Mouse (Mus musculus) liver, embryonic 12.5 days (tissue): ENCODE data around the gene Plpp1. TPM values are rescaled to one million over a fixed set of nuclear protein-coding genes. Genes with fewer than 3 reads are reported as not detected.
A peak's percentile ranks its signal among the peaks of the same experiment; 100 is the strongest.

Source experiments
- ATAC-seq: fragments of 200-750 bp; cut with Nextera tagmentation; 2 replicates; pipeline ENCODE4 v1.8.0; 2017; ENCODE audit warnings: moderate number of reproducible peaks, mild to moderate bottlenecking, moderate library complexity
- H3K27ac ChIP-seq: fragments of 300-500 bp; sonication (generic); 2 replicates; pipeline ENCODE4 v1.5.1; 2016; ENCODE audit warnings: mild to moderate bottlenecking
- H3K27me3 ChIP-seq: fragments of 300-500 bp; sonication (generic); replicated peaks from 2 replicates; pipeline ENCODE4 v1.6.1; 2016; ENCODE audit warnings: mild to moderate bottlenecking, moderate library complexity
- H3K36me3 ChIP-seq: fragments of 300-500 bp; sonication (generic); 2 replicates; pipeline ENCODE4 v1.6.1; 2016; ENCODE audit warnings: mild to moderate bottlenecking, moderate library complexity
- H3K4me1 ChIP-seq: fragments of 300-500 bp; sonication (generic); 2 replicates; pipeline ENCODE4 v1.6.1; 2016
- H3K4me2 ChIP-seq: fragments of 300-500 bp; sonication (generic); 2 replicates; pipeline ENCODE4 v1.6.1; 2016; ENCODE audit warnings: mild to moderate bottlenecking, moderate library complexity
- H3K4me3 ChIP-seq: fragments of 300-500 bp; sonication (generic); 2 replicates; pipeline ENCODE4 v1.5.1; 2016; ENCODE audit warnings: mild to moderate bottlenecking, moderate library complexity
- H3K9ac ChIP-seq: fragments of 300-500 bp; sonication (generic); 2 replicates; pipeline ENCODE4 v1.6.1; 2016; ENCODE audit warnings: mild to moderate bottlenecking, moderate library complexity
- H3K9me3 ChIP-seq: fragments of 300-500 bp; sonication (generic); replicated peaks from 2 replicates; pipeline ENCODE4 v1.6.1; 2016; ENCODE audit warnings: mild to moderate bottlenecking, moderate library complexity
- WGBS: fragments of 180-500 bp; shearing (Covaris S2); methylation state at CpG from one replicate; pipeline ENCODE4 v1.1.7; 2016; ENCODE audit not compliant: insufficient replicate concordance; 5-methylcytosine and 5-hydroxymethylcytosine counted together
- polyA plus RNA-seq: library from polyadenylated mRNA; unstranded; fragments of >200 nt; fragmentation: Nextera tagmentation; extraction: Ambion mirVana; gene quantifications from 2 replicates; pipeline ENCODE4 v1.2.1, GENCODE M21; 2016

The Plpp1 gene
- polyA plus RNA-seq, 1 experiment from 2014 or later = 30.8 TPM

- no peaks in the 10 kb centered on the region for H3K27me3 ChIP-seq
- H3K4me2 ChIP-seq = no peak overlapping the region
- H3K4me1 ChIP-seq = peaks cover 11% of the 10 kb centered on the region
- no peaks in the 10 kb centered on the region for H3K9me3 ChIP-seq
- no peak for ATAC-seq
- no peak overlapping the region for H3K9ac ChIP-seq
- H3K4me3 ChIP-seq = no peak overlapping the region
- no peak overlapping the region for H3K27ac ChIP-seq
- 83% methylated on average over 6 of the region's 6 CpGs for WGBS
- peaks cover 5% of the 10 kb centered on the region; the same call in 1 of the 2 replicates for H3K36me3 ChIP-seq
These were observed 22.8 kb downstream of the Plpp1 start for GRCm38 (mm10) chr13:112823236-112823910.

GRCm38 (mm10) chr13:112823911-112824648, 23.5 kb downstream of the Plpp1 start:
- no peak overlapping the region for H3K9ac ChIP-seq
- no peak for ATAC-seq
- H3K4me3 ChIP-seq = no peak overlapping the region
- H3K36me3 ChIP-seq = peaks cover 5% of the 10 kb centered on the region; the same call in 1 of the 2 replicates
- 59% methylated on average over 3 of the region's 8 CpGs for WGBS
- no peak overlapping the region for H3K4me2 ChIP-seq
- H3K4me1 ChIP-seq = peaks cover 11% of the 10 kb centered on the region
- no peaks in the 10 kb centered on the region for H3K9me3 ChIP-seq
- no peak overlapping the region for H3K27ac ChIP-seq
- H3K27me3 ChIP-seq = no peaks in the 10 kb centered on the region

GRCm38 (mm10) chr13:112825479-112825878, 24.9 kb downstream of the Plpp1 start:
- Histone ChIP-seq H3K36me3 (peaks cover 5% of the 10 kb centered on the region; the same call in 1 of the 2 replicates), H3K27ac (no peak overlapping the region), H3K4me1 (peaks cover 11% of the 10 kb centered on the region), H3K9me3 (no peaks in the 10 kb centered on the region), H3K4me2 (no peak overlapping the region), H3K9ac (no peak overlapping the region), H3K27me3 (peaks cover 2% of the 10 kb centered on the region; the same call in 1 of the 2 replicates), H3K4me3 (no peak overlapping the region)
- ATAC-seq = peak; percentile 40; the same call in 1 of the 2 replicates
- WGBS = 73% methylated on average over 6 of the region's 6 CpGs

- peaks cover 3% of the 10 kb centered on the region; the same call in 1 of the 2 replicates for H3K27me3 ChIP-seq
- H3K4me1 ChIP-seq = peaks cover 24% of the 10 kb centered on the region
- no peak overlapping the region for H3K9ac ChIP-seq
- no peak overlapping the region for H3K4me2 ChIP-seq
- H3K27ac ChIP-seq = no peak overlapping the region
- H3K36me3 ChIP-seq = peaks cover 5% of the 10 kb centered on the region; the same call in 1 of the 2 replicates
- no peaks in the 10 kb centered on the region for H3K9me3 ChIP-seq
- no peak for ATAC-seq
- 85% methylated on average over 2 of the region's 2 CpGs for WGBS
- no peak overlapping the region for H3K4me3 ChIP-seq
These were observed 29.0 kb downstream of the Plpp1 start for GRCm38 (mm10) chr13:112829619-112830018.

GRCm38 (mm10) chr13:112832589-112832988, 32.0 kb downstream of the Plpp1 start:
- H3K4me1 ChIP-seq = peaks cover 50% of the 10 kb centered on the region
- no peak overlapping the region for H3K4me2 ChIP-seq
- ATAC-seq = peak; percentile 48; the same call in 1 of the 2 replicates
- no peaks in the 10 kb centered on the region; the same call in 1 of the 2 replicates for H3K36me3 ChIP-seq
- 25% methylated on average over 2 of the region's 2 CpGs for WGBS
- H3K27ac ChIP-seq = no peak overlapping the region
- no peak overlapping the region for H3K9ac ChIP-seq
- peaks cover 3% of the 10 kb centered on the region; the same call in 1 of the 2 replicates for H3K27me3 ChIP-seq
- H3K4me3 ChIP-seq = no peak overlapping the region
- no peaks in the 10 kb centered on the region for H3K9me3 ChIP-seq

- Histone ChIP-seq H3K4me2 (peak overlapping the region; percentile 49), H3K9me3 (no peaks in the 10 kb centered on the region), H3K9ac (no peak overlapping the region), H3K4me3 (no peak overlapping the region), H3K27ac (peak overlapping the region; percentile 66; the same call in 1 of the 2 replicates), H3K4me1 (peaks cover 58% of the 10 kb centered on the region), H3K27me3 (peaks cover 3% of the 10 kb centered on the region; the same call in 1 of the 2 replicates), H3K36me3 (no peaks in the 10 kb centered on the region)
- WGBS = 66% methylated on average over 20 of the region's 20 CpGs
- peak; percentile 49 for ATAC-seq
These were observed 32.8 kb downstream of the Plpp1 start for GRCm38 (mm10) chr13:112833253-112833894.

- WGBS = 68% methylated on average over 3 of the region's 3 CpGs
- Histone ChIP-seq H3K4me2 (peak overlapping the region; percentile 49), H3K4me3 (no peak overlapping the region), H3K9ac (no peak overlapping the region), H3K27me3 (peaks cover 3% of the 10 kb centered on the region; the same call in 1 of the 2 replicates), H3K9me3 (no peaks in the 10 kb centered on the region), H3K36me3 (no peaks in the 10 kb centered on the region), H3K27ac (peak overlapping the region; percentile 66; the same call in 1 of the 2 replicates), H3K4me1 (peaks cover 63% of the 10 kb centered on the region)
- no peak for ATAC-seq
These were observed 33.3 kb downstream of the Plpp1 start for GRCm38 (mm10) chr13:112833895-112834263.

- ATAC-seq = no peak
- H3K27ac ChIP-seq = no peak overlapping the region
- WGBS = 64% methylated on average over 12 of the region's 12 CpGs
These were observed 34.5 kb downstream of the Plpp1 start for GRCm38 (mm10) chr13:112835113-112835512.

GRCm38 (mm10) chr13:112836951-112837350, 36.4 kb downstream of the Plpp1 start:
- Histone ChIP-seq H3K4me3 (no peak overlapping the region), H3K9me3 (no peaks in the 10 kb centered on the region), H3K4me1 (peaks cover 66% of the 10 kb centered on the region), H3K27me3 (no peaks in the 10 kb centered on the region), H3K27ac (peak overlapping the region; percentile 48; the same call in 1 of the 2 replicates), H3K4me2 (no peak overlapping the region), H3K36me3 (no peaks in the 10 kb centered on the region), H3K9ac (no peak overlapping the region)
- WGBS = 84% methylated on average over 2 of the region's 2 CpGs
- ATAC-seq = no peak

More at GRCm38 (mm10) chr13:112835113-112835512, 34.5 kb downstream of the Plpp1 start:
- Histone ChIP-seq H3K4me2 (no peak overlapping the region), H3K9ac (no peak overlapping the region), H3K4me3 (no peak overlapping the region), H3K36me3 (no peaks in the 10 kb centered on the region), H3K27me3 (peaks cover 3% of the 10 kb centered on the region; the same call in 1 of the 2 replicates), H3K9me3 (no peaks in the 10 kb centered on the region), H3K4me1 (peaks cover 68% of the 10 kb centered on the region)

GRCm38 (mm10) chr13:112837621-112838155, 37.1 kb downstream of the Plpp1 start:
- Histone ChIP-seq H3K27ac (peak overlapping the region; percentile 87), H3K36me3 (peaks cover 6% of the 10 kb centered on the region; the same call in 1 of the 2 replicates), H3K27me3 (no peaks in the 10 kb centered on the region), H3K4me1 (peaks cover 59% of the 10 kb centered on the region), H3K4me3 (no peak overlapping the region), H3K4me2 (peak overlapping the region; percentile 58), H3K9me3 (no peaks in the 10 kb centered on the region), H3K9ac (no peak overlapping the region)
- no peak for ATAC-seq
- WGBS = 72% methylated on average over 9 of the region's 9 CpGs

GRCm38 (mm10) chr13:112838562-112839232, 38.1 kb downstream of the Plpp1 start:
- Histone ChIP-seq H3K36me3 (peaks cover 13% of the 10 kb centered on the region), H3K4me1 (peaks cover 49% of the 10 kb centered on the region), H3K9me3 (no peaks in the 10 kb centered on the region), H3K27ac (peak overlapping the region; percentile 87), H3K9ac (peak overlapping the region; percentile 46; the same call in 1 of the 2 replicates), H3K4me2 (peak overlapping the region; percentile 58), H3K4me3 (no peak overlapping the region), H3K27me3 (no peaks in the 10 kb centered on the region)
- peak; percentile 99 for ATAC-seq
- 36% methylated on average over 6 of the region's 6 CpGs for WGBS
